Mouse (Mus musculus) ES-E14 (cell line): ENCODE results near the gene Bcas2. TPM values are rescaled to one million over a fixed set of nuclear protein-coding genes. Genes with fewer than 3 reads are reported as not detected.
"Not testable (repeated sequence)": the region's sequence is repeated elsewhere in the genome, so short reads cannot be mapped to it uniquely, and the experiment has no call there.

Experiments used
- DNase-seq: peaks from one replicate; pipeline ENCODE4 v3.0.0-alpha.2; 2013; ENCODE audit warnings: low read depth, low spot score
- H3K27ac ChIP-seq: 2 replicates; pipeline ENCODE4 v1.5.1; 2012; ENCODE audit warnings: low read depth, mild to moderate bottlenecking, low read length, moderate library complexity, mixed read lengths; ENCODE audit not compliant: poor library complexity, insufficient read depth, severe bottlenecking
- H3K36me3 ChIP-seq: 2 replicates; pipeline ENCODE4 v1.6.1; 2012; ENCODE audit warnings: mild to moderate bottlenecking, low read length, moderate library complexity, mixed read lengths; ENCODE audit not compliant: control insufficient read depth, poor library complexity, insufficient read depth, severe bottlenecking
- H3K4me1 ChIP-seq, 2 experiments: fragments of 150-350 bp in 1 of 2; sonication (generic) in 1 of 2; 2 replicates each; pipeline ENCODE4 v1.6.1; 2012; ENCODE audit warnings: low read length in 2 of 2, mild to moderate bottlenecking in 1 of 2, mixed read lengths in 1 of 2; ENCODE audit not compliant: control insufficient read depth in 2 of 2, insufficient read depth in 2 of 2, poor library complexity in 1 of 2
- H3K4me3 ChIP-seq, 2 experiments: fragments of 150-350 bp in 1 of 2; sonication (generic) in 1 of 2; 2 replicates each; pipeline ENCODE4 v1.5.1; 2012; ENCODE audit warnings: low read length in 2 of 2, low read depth in 1 of 2, mild to moderate bottlenecking in 1 of 2, mixed read lengths in 1 of 2; ENCODE audit not compliant: insufficient read depth in 1 of 2, poor library complexity in 1 of 2, severe bottlenecking in 1 of 2
- H3K9ac ChIP-seq: 2 replicates; pipeline ENCODE4 v1.6.1; 2012; ENCODE audit warnings: low read depth, mild to moderate bottlenecking, low read length, mixed read lengths; ENCODE audit not compliant: poor library complexity, insufficient read depth, severe bottlenecking
- H3K9me3 ChIP-seq: fragments of 150-350 bp; sonication (generic); 2 replicates; pipeline ENCODE4 v1.6.1; 2012; ENCODE audit warnings: low read depth, mild to moderate bottlenecking, low read length; ENCODE audit not compliant: control insufficient read depth, insufficient read depth
- CHD2 ChIP-seq: IDR thresholded peaks from 2 replicates; pipeline ENCODE4 v1.6.1; 2014; ENCODE audit warnings: mild to moderate bottlenecking, low read depth, low read length, inconsistent platforms
- HCFC1 ChIP-seq: IDR thresholded peaks from 2 replicates; pipeline ENCODE4 v1.6.1; 2012; ENCODE audit warnings: low read length, inconsistent platforms, borderline replicate concordance; ENCODE audit not compliant: insufficient read depth
- MAFK ChIP-seq: IDR thresholded peaks from 2 replicates; pipeline ENCODE4 v1.6.1; 2014; ENCODE audit warnings: mild to moderate bottlenecking, low read depth, low read length, inconsistent platforms; ENCODE audit not compliant: insufficient read depth
- ZC3H11A ChIP-seq: IDR thresholded peaks from 2 replicates; pipeline ENCODE4 v1.6.1; 2012; ENCODE audit warnings: low read depth, mild to moderate bottlenecking, inconsistent platforms, low read length, borderline replicate concordance
- ZNF384 ChIP-seq: IDR thresholded peaks from 2 replicates; pipeline ENCODE4 v1.6.1; 2012; ENCODE audit warnings: low read depth, low read length, inconsistent platforms
- in situ Hi-C, 2 experiments: fragments of 600-800 bp; cut with MboI; formaldehyde crosslinking; loops; one replicate each; pipeline ENCODE4 v1.15.1; 2025; ENCODE audit warnings: low sequenced_read_pairs in 2 of 2, inconsistent platforms in 1 of 2; ENCODE audit not compliant: unreplicated experiment in 2 of 2
- total RNA-seq: library from RNA; depleted of rRNA; stranded (reverse); fragments of 300-350 nt; gene quantifications from 2 replicates; pipeline ENCODE4 v1.2.3, GENCODE M21; 2012

The Bcas2 gene
- total RNA-seq, 1 experiment = 102 TPM

DNA sequence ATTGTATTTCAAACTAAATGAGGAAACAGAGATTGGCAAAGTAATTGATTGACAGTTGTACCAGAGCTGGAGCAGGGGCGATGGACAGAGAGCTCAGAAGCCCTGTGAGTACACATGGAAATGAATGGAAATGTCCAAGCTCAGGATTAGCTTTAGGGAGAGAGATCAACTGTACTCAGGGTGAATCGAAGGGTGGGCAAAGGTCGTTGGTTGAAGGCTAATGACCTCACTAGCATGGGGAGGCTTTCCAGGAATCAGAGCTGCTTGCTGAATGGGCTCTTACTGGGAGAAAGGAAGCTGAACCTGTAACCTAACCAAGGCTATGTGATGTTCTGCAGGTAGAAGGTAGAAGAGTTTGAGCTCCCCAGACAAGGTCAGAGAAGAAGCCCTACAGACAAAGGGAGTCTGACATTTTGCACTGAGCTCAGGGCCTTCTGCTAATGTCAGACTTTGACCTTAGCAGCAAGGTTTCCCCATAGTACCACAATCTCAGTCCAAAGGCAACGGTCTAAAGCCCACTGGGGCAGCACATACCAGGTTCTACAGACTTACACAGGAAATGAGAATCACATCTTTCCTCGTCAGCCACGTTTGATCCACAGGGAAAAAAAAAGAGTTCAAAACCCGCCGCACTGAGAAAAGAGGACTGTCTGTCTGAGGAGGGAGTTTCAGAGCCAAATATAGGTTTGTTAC lies 43.3 kb downstream of the Bcas2 start:
- Histone ChIP-seq H3K27ac (peak overlapping the region; percentile 89), H3K36me3 (no peaks in the 10 kb centered on the region), H3K4me1 (peaks cover 3 to 5% of the 10 kb centered on the region in 2 experiments; a peak in 3 of 4 replicates), H3K9ac (no peak overlapping the region), H3K9me3 (no peaks in the 10 kb centered on the region), H3K4me3 (no peak overlapping the region)
- DNase-seq = no peak
- in situ Hi-C loops = no loop called here
- TF ChIP-seq CHD2 (no peak), ZNF384 (no peak), ZC3H11A (no peak), MAFK (no peak), HCFC1 (no peak)

DNA sequence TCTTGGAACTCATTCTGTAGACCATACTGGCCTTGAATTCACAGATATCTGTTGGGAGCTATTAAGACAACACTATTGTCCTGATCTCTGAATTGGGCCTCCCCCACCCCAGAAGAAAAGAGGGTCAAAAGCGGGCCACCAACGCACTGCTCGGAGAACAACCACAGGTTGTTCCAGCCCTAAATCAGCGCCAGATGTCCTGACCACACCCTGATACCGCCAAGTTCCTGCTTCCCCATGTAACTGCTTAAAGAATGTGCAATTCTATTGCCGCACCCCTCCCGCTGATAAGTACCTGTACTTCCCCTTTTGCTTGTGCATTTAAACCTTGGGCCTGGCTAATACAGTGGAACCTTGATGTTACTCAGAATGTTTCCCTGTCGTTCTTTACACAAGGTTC lies 43.9 kb downstream of the Bcas2 start:
- DNase-seq, H3K36me3 ChIP-seq, H3K4me3 ChIP-seq, in situ Hi-C loops, H3K9ac ChIP-seq, H3K4me1 ChIP-seq, H3K9me3 ChIP-seq: not testable (repeated sequence)
- H3K27ac ChIP-seq = peak overlapping the region; percentile 89

DNA sequence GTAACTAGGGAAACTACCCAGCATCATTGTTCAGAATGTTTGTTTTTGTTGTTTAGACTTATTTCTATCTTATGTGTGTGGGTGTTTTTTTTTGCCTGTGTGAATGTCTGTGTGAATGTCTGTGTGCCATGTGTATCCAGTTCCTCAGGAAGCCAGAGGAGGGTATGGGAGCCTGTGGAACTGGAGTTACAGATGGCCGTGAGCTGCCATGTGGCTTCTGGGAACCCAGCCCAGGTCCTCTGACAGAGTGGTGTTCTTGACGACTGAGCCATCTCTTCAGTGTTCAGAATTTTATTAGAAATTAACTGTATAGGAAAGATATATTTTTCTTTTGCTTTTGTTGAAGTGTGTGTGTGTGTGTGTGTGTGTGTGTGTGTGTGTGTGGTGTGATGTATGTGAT lies 50.0 kb downstream of the Bcas2 start:
- H3K4me1 ChIP-seq = peaks cover 0 to 2% of the 10 kb centered on the region in 2 experiments; a peak in 1 of 4 replicates
- H3K9me3 ChIP-seq = no peaks in the 10 kb centered on the region
- no peak overlapping the region for H3K9ac ChIP-seq
- no peak overlapping the region for H3K4me3 ChIP-seq
- H3K36me3 ChIP-seq = no peaks in the 10 kb centered on the region; the same call in 1 of the 2 replicates
- in situ Hi-C loops = no loop called here
- no peak overlapping the region for H3K27ac ChIP-seq
- no peak for DNase-seq
- TF ChIP-seq CHD2 = no peak
- no peak for TF ChIP-seq ZC3H11A
- TF ChIP-seq MAFK = no peak
- no peak for TF ChIP-seq HCFC1
- no peak for TF ChIP-seq ZNF384

DNA sequence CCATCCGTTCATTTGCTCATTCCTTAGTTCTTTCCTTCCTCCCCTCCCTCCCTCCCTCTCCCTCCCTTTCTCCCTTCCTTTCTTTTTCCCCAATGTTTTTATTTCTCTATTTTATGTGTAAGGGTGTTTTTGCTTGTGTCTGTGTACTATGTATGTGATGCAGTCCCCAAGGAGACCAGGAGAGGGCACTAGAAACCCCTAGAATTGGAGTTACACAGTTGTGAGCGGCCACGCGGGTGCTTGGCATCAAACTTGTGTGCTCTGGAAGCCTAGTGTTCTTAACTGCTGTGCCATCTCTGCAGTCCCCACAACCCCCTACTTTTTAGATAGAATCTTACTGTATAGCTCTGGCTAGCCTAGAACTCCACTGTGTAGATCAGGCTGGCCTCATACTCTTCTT lies 52.3 kb downstream of the Bcas2 start:
- Histone ChIP-seq H3K4me3 (no peak overlapping the region), H3K9me3 (no peaks in the 10 kb centered on the region), H3K27ac (no peak overlapping the region), H3K36me3 (no peaks in the 10 kb centered on the region; the same call in 1 of the 2 replicates), H3K9ac (no peak overlapping the region), H3K4me1 (peaks cover 0 to 2% of the 10 kb centered on the region in 2 experiments; a peak in 1 of 4 replicates)
- TF ChIP-seq ZNF384 (no peak), HCFC1 (no peak), ZC3H11A (peak; percentile 59; the same call in 1 of the 2 replicates)
- in situ Hi-C loops = no loop called here
- peak; percentile 77 for DNase-seq

DNA sequence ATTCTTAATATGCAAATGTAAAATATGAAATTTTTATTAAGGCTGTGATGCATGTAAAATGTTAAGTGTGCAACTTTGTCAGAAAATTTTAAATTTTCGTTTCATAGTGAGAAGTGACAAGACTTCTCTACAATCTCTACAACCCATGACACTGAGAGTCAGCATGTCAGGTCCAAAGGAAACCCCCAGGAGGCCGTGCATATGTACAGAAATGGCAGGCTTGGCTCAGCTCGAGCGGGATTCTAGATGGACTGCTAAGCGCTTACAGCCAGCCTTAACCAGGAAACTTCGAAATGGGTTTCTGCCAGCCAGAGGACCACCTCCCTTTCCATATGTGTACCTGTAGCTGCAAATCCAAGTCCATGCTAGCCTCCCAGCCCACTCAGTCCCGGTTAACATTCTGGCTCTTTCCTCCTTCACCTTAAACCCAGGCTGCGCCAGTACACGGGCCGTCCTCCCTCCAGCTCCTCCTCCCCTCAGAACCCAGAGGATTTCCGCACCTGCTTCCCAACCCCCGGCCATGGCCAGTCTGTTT lies 52.8 kb downstream of the Bcas2 start:
- TF ChIP-seq MAFK (no peak), CHD2 (no peak), HCFC1 (no peak), ZC3H11A (no peak), ZNF384 (no peak)

More for the DNA sequence above, 52.8 kb downstream of the Bcas2 start:
- in situ Hi-C loops = no loop called here
- Histone ChIP-seq H3K4me3 (no peak overlapping the region), H3K4me1 (peaks cover 0 to 2% of the 10 kb centered on the region in 2 experiments; a peak in 1 of 4 replicates), H3K9me3 (no peaks in the 10 kb centered on the region), H3K36me3 (no peaks in the 10 kb centered on the region; the same call in 1 of the 2 replicates), H3K27ac (peak overlapping the region; percentile 41), H3K9ac (peak overlapping the region; percentile 30; the same call in 1 of the 2 replicates)
- DNase-seq = no peak
